Mouse (Mus musculus): ENCODE results near the gene Wdr31. TPM values are rescaled to one million over a fixed set of nuclear protein-coding genes. Genes with fewer than 3 reads are reported as not detected.

Wdr31 gene
- polyA plus RNA-seq, 1 experiment, result 0.51 TPM

GRCm38 (mm10) chr4:62500799-62501198 is 30.1 kb upstream of the Wdr31 start:
- Histone ChIP-seq H3K27me3 (ENCODE audit: control insufficient read depth, insufficient read depth, low read length) (no peaks in the 10 kb centered on the region), H3K4me1 (ENCODE audit: control insufficient read depth, insufficient read depth, insufficient read length) (no peaks in the 10 kb centered on the region), H3K36me3 (ENCODE audit: control insufficient read depth, insufficient read depth, low read length) (no peaks in the 10 kb centered on the region), H3K27ac (ENCODE audit: insufficient read depth, low read length) (no peak overlapping the region), H3K4me3 (ENCODE audit: extremely low read depth, insufficient read depth, insufficient read length) (no peak overlapping the region)
- WGBS, result 91% methylated on average over 4 of the region's 4 CpGs
- DNase-seq (ENCODE audit: low read depth in 1 of 2, low spot score in 2 of 2), result no peak
- TF ChIP-seq CTCF (IDR thresholded peaks at IDR 0.05; ENCODE audit: extremely low read depth, insufficient read depth, insufficient read length, insufficient replicate concordance), result no peak
- no peak for TF ChIP-seq POLR2A (IDR thresholded peaks at IDR 0.05; ENCODE audit: low read depth, low read length)

- no peaks in the 10 kb centered on the region for H3K27me3 ChIP-seq (ENCODE audit: control insufficient read depth, insufficient read depth, low read length)
- 23% methylated on average over 8 of the region's 8 CpGs for WGBS
- DNase-seq (ENCODE audit: low read depth in 1 of 2, low spot score in 2 of 2), result no peak
- no peak for TF ChIP-seq POLR2A (IDR thresholded peaks at IDR 0.05; ENCODE audit: low read depth, low read length)
- TF ChIP-seq CTCF (IDR thresholded peaks at IDR 0.05; ENCODE audit: extremely low read depth, insufficient read depth, insufficient read length, insufficient replicate concordance), result no peak
- H3K4me1 ChIP-seq (ENCODE audit: control insufficient read depth, insufficient read depth, insufficient read length), result no peaks in the 10 kb centered on the region
- H3K27ac ChIP-seq (ENCODE audit: insufficient read depth, low read length), result no peak overlapping the region
- no peak overlapping the region for H3K4me3 ChIP-seq (ENCODE audit: extremely low read depth, insufficient read depth, insufficient read length)
- no peaks in the 10 kb centered on the region for H3K36me3 ChIP-seq (ENCODE audit: control insufficient read depth, insufficient read depth, low read length)
Measured at GRCm38 (mm10) chr4:62496815-62497214, 26.1 kb upstream of the Wdr31 start.

GRCm38 (mm10) chr4:62495946-62496345 is 25.2 kb upstream of the Wdr31 start:
- 84% methylated on average over 8 of the region's 8 CpGs for WGBS
- Histone ChIP-seq H3K27me3 (ENCODE audit: control insufficient read depth, insufficient read depth, low read length) (no peaks in the 10 kb centered on the region), H3K4me1 (ENCODE audit: control insufficient read depth, insufficient read depth, insufficient read length) (no peaks in the 10 kb centered on the region), H3K36me3 (ENCODE audit: control insufficient read depth, insufficient read depth, low read length) (no peaks in the 10 kb centered on the region), H3K4me3 (ENCODE audit: extremely low read depth, insufficient read depth, insufficient read length) (no peak overlapping the region), H3K27ac (ENCODE audit: insufficient read depth, low read length) (no peak overlapping the region)
- no peak for DNase-seq (ENCODE audit: low read depth in 1 of 2, low spot score in 2 of 2)
- TF ChIP-seq CTCF (IDR thresholded peaks at IDR 0.05; ENCODE audit: extremely low read depth, insufficient read depth, insufficient read length, insufficient replicate concordance) (no peak), POLR2A (IDR thresholded peaks at IDR 0.05; ENCODE audit: low read depth, low read length) (no peak)

GRCm38 (mm10) chr4:62494230-62494629 is 23.5 kb upstream of the Wdr31 start:
- Histone ChIP-seq H3K27ac (ENCODE audit: insufficient read depth, low read length) (no peak overlapping the region), H3K27me3 (ENCODE audit: control insufficient read depth, insufficient read depth, low read length) (no peaks in the 10 kb centered on the region), H3K4me3 (ENCODE audit: extremely low read depth, insufficient read depth, insufficient read length) (no peak overlapping the region), H3K4me1 (ENCODE audit: control insufficient read depth, insufficient read depth, insufficient read length) (no peaks in the 10 kb centered on the region), H3K36me3 (ENCODE audit: control insufficient read depth, insufficient read depth, low read length) (no peaks in the 10 kb centered on the region)
- DNase-seq (ENCODE audit: low read depth in 1 of 2, low spot score in 2 of 2), result no peak
- TF ChIP-seq POLR2A (IDR thresholded peaks at IDR 0.05; ENCODE audit: low read depth, low read length), result no peak
- no peak for TF ChIP-seq CTCF (IDR thresholded peaks at IDR 0.05; ENCODE audit: extremely low read depth, insufficient read depth, insufficient read length, insufficient replicate concordance)
- WGBS, result 38% methylated on average over 9 of the region's 9 CpGs

- Histone ChIP-seq H3K27ac (ENCODE audit: insufficient read depth, low read length) (no peak overlapping the region), H3K4me3 (ENCODE audit: extremely low read depth, insufficient read depth, insufficient read length) (no peak overlapping the region), H3K27me3 (ENCODE audit: control insufficient read depth, insufficient read depth, low read length) (no peaks in the 10 kb centered on the region), H3K36me3 (ENCODE audit: control insufficient read depth, insufficient read depth, low read length) (no peaks in the 10 kb centered on the region), H3K4me1 (ENCODE audit: control insufficient read depth, insufficient read depth, insufficient read length) (no peaks in the 10 kb centered on the region)
- DNase-seq (ENCODE audit: low read depth in 1 of 2, low spot score in 2 of 2), result no peak
- no peak for TF ChIP-seq POLR2A (IDR thresholded peaks at IDR 0.05; ENCODE audit: low read depth, low read length)
- TF ChIP-seq CTCF (IDR thresholded peaks at IDR 0.05; ENCODE audit: extremely low read depth, insufficient read depth, insufficient read length, insufficient replicate concordance), result no peak
- 79% methylated on average over 2 of the region's 2 CpGs for WGBS
Measured at GRCm38 (mm10) chr4:62492682-62493081, 22.0 kb upstream of the Wdr31 start.

GRCm38 (mm10) chr4:62487914-62488313 is 17.2 kb upstream of the Wdr31 start:
- H3K27me3 ChIP-seq (ENCODE audit: control insufficient read depth, insufficient read depth, low read length), result no peaks in the 10 kb centered on the region
- H3K4me1 ChIP-seq (ENCODE audit: control insufficient read depth, insufficient read depth, insufficient read length), result no peaks in the 10 kb centered on the region
- 91% methylated on average over 2 of the region's 2 CpGs for WGBS
- H3K4me3 ChIP-seq (ENCODE audit: extremely low read depth, insufficient read depth, insufficient read length), result no peak overlapping the region
- DNase-seq (ENCODE audit: low read depth in 1 of 2, low spot score in 2 of 2), result no peak
- no peaks in the 10 kb centered on the region for H3K36me3 ChIP-seq (ENCODE audit: control insufficient read depth, insufficient read depth, low read length)
- TF ChIP-seq CTCF (IDR thresholded peaks at IDR 0.05; ENCODE audit: extremely low read depth, insufficient read depth, insufficient read length, insufficient replicate concordance) (no peak), POLR2A (IDR thresholded peaks at IDR 0.05; ENCODE audit: low read depth, low read length) (no peak)
- no peak overlapping the region for H3K27ac ChIP-seq (ENCODE audit: insufficient read depth, low read length)

- Histone ChIP-seq H3K27me3 (ENCODE audit: control insufficient read depth, insufficient read depth, low read length) (no peaks in the 10 kb centered on the region), H3K4me1 (ENCODE audit: control insufficient read depth, insufficient read depth, insufficient read length) (no peaks in the 10 kb centered on the region), H3K4me3 (ENCODE audit: extremely low read depth, insufficient read depth, insufficient read length) (no peak overlapping the region), H3K36me3 (ENCODE audit: control insufficient read depth, insufficient read depth, low read length) (no peaks in the 10 kb centered on the region), H3K27ac (ENCODE audit: insufficient read depth, low read length) (no peak overlapping the region)
- 87% methylated on average over 5 of the region's 5 CpGs for WGBS
- TF ChIP-seq CTCF (IDR thresholded peaks at IDR 0.05; ENCODE audit: extremely low read depth, insufficient read depth, insufficient read length, insufficient replicate concordance) (no peak), POLR2A (IDR thresholded peaks at IDR 0.05; ENCODE audit: low read depth, low read length) (no peak)
- DNase-seq (ENCODE audit: low read depth in 1 of 2, low spot score in 2 of 2), result no peak
Measured at GRCm38 (mm10) chr4:62487172-62487571, 16.5 kb upstream of the Wdr31 start.

Measured in spleen, adult 2 months (tissue).